Mouse (Mus musculus): ENCODE measurements around the gene Tubb3. TPM values are rescaled to one million over a fixed set of nuclear protein-coding genes. Genes with fewer than 3 reads are reported as not detected.

Tubb3 gene
- polyA plus RNA-seq (2014; fragmentation: Illumina TruSeq; extraction: RNeasy Lipid Tissue Mini Kit (QIAGEN cat#74804); ENCODE audit: low read depth, low replicate concordance), result not detected

DNA sequence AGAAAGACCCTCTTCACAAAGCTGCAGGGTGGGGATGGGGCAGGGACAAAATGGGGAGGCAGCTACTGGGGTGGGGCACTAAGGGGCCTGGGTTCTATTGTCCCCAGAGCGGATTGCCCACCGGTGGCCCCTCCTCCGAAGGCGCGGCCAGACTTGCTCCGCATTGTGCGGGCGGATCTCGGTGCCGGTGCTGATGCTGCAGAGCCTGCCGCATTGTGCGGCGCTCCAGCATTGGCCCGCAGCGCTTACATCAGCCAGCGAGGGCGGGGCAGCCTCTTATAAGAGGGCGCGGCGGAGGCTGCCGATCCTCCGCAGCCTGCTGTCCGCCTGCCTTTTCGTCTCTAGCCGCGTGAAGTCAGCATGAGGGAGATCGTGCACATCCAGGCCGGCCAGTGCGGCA lies at the start of gene Tubb3:
Gene Tubb3, plus strand, starts transcription at position 179 of the 400 bp plus-strand sequence.

DNA sequence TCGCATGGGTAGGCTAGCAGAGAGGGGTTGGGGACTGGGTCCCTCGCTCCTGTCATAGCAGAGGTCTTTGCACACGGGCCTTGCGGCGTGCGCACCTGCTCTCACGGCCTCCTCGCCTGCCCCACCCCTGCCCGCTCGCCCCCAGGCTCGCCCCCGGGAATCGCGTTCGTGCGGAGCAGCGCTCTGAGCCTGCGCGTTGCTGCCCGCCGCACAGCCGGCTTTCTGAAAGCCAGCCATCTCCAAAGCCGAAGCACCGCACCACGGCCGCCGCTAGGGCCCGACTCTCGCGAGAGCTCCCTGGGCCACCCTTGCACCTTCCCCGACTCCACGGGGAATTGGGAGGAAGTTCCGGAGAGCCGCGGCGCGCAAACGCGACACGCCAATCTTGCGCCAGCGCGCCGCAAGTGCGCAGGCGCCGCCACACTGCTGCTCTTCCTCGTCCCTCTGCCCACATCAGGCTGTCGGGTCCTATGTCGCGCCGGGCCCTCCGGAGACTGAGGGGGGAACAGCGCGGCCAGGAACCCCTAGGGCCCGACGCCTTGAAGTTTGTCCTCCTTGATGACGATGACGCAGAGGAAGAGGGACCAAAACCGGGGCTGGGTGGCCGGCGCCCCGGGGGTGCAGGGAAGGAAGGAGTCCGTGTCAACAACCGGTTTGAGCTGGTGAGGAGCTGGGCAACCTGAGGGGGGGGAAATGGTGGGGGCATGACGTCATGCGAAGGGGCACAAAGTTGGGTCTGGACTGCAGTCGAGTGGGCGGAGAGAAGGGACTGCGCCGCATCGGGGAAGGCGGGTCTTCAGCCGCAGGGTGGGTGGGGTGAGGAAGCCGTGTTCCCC lies 37.6 kb upstream of the Tubb3 start, which contains the start of gene Tcf25:
Gene Tcf25, plus strand, starts transcription at position 351 of the 836 bp plus-strand sequence.

DNA sequence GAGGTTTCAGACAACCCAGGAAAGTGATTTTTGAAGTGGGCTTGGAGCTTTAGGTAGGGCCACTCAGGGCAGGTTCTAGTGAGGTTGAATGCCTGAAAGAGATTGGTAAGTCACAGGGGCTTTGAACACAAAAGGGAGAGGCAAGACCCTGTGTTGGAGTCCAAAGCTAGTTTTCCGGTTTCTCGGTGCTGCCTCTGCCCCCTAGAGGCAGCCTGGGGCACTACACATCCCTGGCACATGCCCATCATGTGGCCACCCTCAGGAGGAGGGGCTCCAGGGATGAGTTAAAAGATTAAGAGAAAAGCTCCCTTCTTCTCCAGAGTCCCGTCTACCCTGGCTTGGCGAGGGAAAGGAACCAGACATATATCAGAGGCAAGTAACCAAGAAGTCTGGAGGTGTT lies 4.4 kb upstream of the Tubb3 start, which contains the start of gene Mc1r:
Gene Mc1r, plus strand, starts transcription at position 322 of the 400 bp plus-strand sequence.

DNA sequence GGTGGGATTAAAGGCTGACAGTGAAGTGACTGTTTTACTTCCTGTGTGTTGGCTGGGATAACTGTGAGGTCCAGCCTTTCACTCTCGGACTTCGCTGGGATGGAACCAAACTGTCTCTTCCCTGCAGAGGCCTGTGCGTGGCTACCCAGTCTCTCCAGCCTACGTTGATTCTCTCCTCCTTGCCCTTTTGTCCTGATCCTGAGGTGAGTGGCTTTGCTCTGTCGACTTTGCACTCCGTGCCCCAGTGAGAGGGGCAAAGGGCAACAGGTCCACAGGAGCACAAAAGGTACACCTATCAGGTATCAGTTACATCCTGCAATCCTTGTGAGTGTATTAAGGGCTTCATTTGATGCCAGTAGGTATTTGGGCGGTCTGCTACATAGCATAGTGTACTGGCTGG lies 12.2 kb downstream of the Tubb3 start, which contains the start of gene Def8:
Gene Def8, plus strand, starts transcription at position 87 of the 400 bp plus-strand sequence.

Other genes with a start within 250 kb of the Tubb3 start
- 0.34 TPM for gene Dpep1, start 225.2 kb upstream of the Tubb3 start, polyA plus RNA-seq (2014; fragmentation: Illumina TruSeq; extraction: RNeasy Lipid Tissue Mini Kit (QIAGEN cat#74804); ENCODE audit: low read depth, low replicate concordance)
- 7.1 TPM for gene Chmp1a, start 198.7 kb upstream of the Tubb3 start, polyA plus RNA-seq (2014; fragmentation: Illumina TruSeq; extraction: RNeasy Lipid Tissue Mini Kit (QIAGEN cat#74804); ENCODE audit: low read depth, low replicate concordance)
- gene Spata33, start 198.6 kb upstream of the Tubb3 start, polyA plus RNA-seq (2014; fragmentation: Illumina TruSeq; extraction: RNeasy Lipid Tissue Mini Kit (QIAGEN cat#74804); ENCODE audit: low read depth, low replicate concordance), result 0.24 TPM
- 3.7 TPM for gene Cdk10, start 186.6 kb upstream of the Tubb3 start, polyA plus RNA-seq (2014; fragmentation: Illumina TruSeq; extraction: RNeasy Lipid Tissue Mini Kit (QIAGEN cat#74804); ENCODE audit: low read depth, low replicate concordance)
- gene Spata2l, start 175.2 kb upstream of the Tubb3 start, polyA plus RNA-seq (2014; fragmentation: Illumina TruSeq; extraction: RNeasy Lipid Tissue Mini Kit (QIAGEN cat#74804); ENCODE audit: low read depth, low replicate concordance), result 1.1 TPM
- 1.6 TPM for gene Zfp276, start 157.2 kb upstream of the Tubb3 start, polyA plus RNA-seq (2014; fragmentation: Illumina TruSeq; extraction: RNeasy Lipid Tissue Mini Kit (QIAGEN cat#74804); ENCODE audit: low read depth, low replicate concordance)
- gene Vps9d1, start 157.1 kb upstream of the Tubb3 start, polyA plus RNA-seq (2014; fragmentation: Illumina TruSeq; extraction: RNeasy Lipid Tissue Mini Kit (QIAGEN cat#74804); ENCODE audit: low read depth, low replicate concordance), result 1.0 TPM
- gene Fanca, start 92.8 kb upstream of the Tubb3 start, polyA plus RNA-seq (2014; fragmentation: Illumina TruSeq; extraction: RNeasy Lipid Tissue Mini Kit (QIAGEN cat#74804); ENCODE audit: low read depth, low replicate concordance), result not detected
- gene Spire2, start 78.7 kb upstream of the Tubb3 start, polyA plus RNA-seq (2014; fragmentation: Illumina TruSeq; extraction: RNeasy Lipid Tissue Mini Kit (QIAGEN cat#74804); ENCODE audit: low read depth, low replicate concordance), result not detected
- 102 TPM for gene Tcf25, start 37.7 kb upstream of the Tubb3 start, polyA plus RNA-seq (2014; fragmentation: Illumina TruSeq; extraction: RNeasy Lipid Tissue Mini Kit (QIAGEN cat#74804); ENCODE audit: low read depth, low replicate concordance)
- gene Mc1r, start 4.3 kb upstream of the Tubb3 start, polyA plus RNA-seq (2014; fragmentation: Illumina TruSeq; extraction: RNeasy Lipid Tissue Mini Kit (QIAGEN cat#74804); ENCODE audit: low read depth, low replicate concordance), result not detected
- gene Def8, start 12.1 kb downstream of the Tubb3 start, polyA plus RNA-seq (2014; fragmentation: Illumina TruSeq; extraction: RNeasy Lipid Tissue Mini Kit (QIAGEN cat#74804); ENCODE audit: low read depth, low replicate concordance), result 5.8 TPM
- 8.9 TPM for gene Afg3l1, start 66.5 kb downstream of the Tubb3 start, polyA plus RNA-seq (2014; fragmentation: Illumina TruSeq; extraction: RNeasy Lipid Tissue Mini Kit (QIAGEN cat#74804); ENCODE audit: low read depth, low replicate concordance)
- gene Dbndd1, start 104.0 kb downstream of the Tubb3 start, polyA plus RNA-seq (2014; fragmentation: Illumina TruSeq; extraction: RNeasy Lipid Tissue Mini Kit (QIAGEN cat#74804); ENCODE audit: low read depth, low replicate concordance), result not detected
- gene Gas8, start 107.4 kb downstream of the Tubb3 start, polyA plus RNA-seq (2014; fragmentation: Illumina TruSeq; extraction: RNeasy Lipid Tissue Mini Kit (QIAGEN cat#74804); ENCODE audit: low read depth, low replicate concordance), result 0.37 TPM
- 31.8 TPM for gene Rhou, start 242.5 kb downstream of the Tubb3 start, polyA plus RNA-seq (2014; fragmentation: Illumina TruSeq; extraction: RNeasy Lipid Tissue Mini Kit (QIAGEN cat#74804); ENCODE audit: low read depth, low replicate concordance)